Mouse (Mus musculus): ENCODE data around the gene Mrgprb1.

DNA sequence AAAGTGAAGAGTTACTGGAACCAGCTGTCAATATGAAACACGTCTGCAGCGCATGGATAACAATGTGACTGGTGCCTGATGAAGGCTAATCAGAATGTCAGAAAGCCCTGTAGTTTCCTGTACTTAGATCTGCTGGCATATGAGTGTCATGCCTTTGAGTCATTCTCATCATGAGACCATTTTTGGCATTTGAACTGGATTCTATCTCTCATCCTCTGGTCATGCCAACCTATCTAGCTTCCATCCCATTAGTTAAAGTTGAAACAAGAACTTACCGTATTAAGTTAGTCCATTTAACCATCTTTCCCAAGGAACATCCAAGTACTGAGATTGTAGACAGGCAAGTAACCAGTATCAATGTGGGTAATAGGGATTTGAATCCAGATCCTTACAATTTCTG is at the start of gene Mrgprb1:
- TF ChIP-seq FLI1 (IDR thresholded peaks at IDR 0.05; ENCODE audit: low read length): no peak
- no peak for TF ChIP-seq GATA1 (IDR thresholded peaks at IDR 0.05; ENCODE audit: borderline replicate concordance, low read length)

Data from megakaryocyte, embryonic 14.5 days (primary cell).